Mouse (Mus musculus) thymus, adult 18-20 months (tissue): Measurements from ENCODE around the gene Flot1.
A peak's percentile ranks its signal among the peaks of the same experiment; 100 is the strongest.

Source experiments
- DNase-seq, 2 experiments: peaks; one replicate each; pipeline ENCODE4 v3.0.0; 2022; ENCODE audit warnings: mixed read lengths in 2 of 2

Gene Flot1

DNA sequence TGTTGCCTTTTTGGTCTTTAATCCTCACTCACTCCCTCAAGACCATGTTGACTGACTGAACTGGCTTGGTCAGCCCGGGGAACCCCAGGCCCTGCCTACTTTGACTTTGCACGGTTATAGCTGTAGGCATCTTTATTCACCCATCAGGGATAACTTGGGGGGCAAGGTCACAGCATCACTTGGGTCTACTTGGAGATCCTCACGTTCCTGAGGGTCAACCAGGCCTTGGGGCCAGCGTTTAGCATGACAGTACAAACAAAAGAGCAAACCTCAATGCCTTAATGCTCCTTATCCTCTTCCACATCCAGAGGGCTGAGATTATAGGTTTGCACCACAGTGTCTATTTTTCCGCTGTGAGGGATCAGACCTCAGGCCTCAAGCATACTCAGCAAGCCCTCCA is 10.7 kb upstream of the Flot1 start:
- DNase-seq: no peak

GRCm38 (mm10) chr17:35812736-35813135 is 10.3 kb upstream of the Flot1 start:
- DNase-seq: no peak

DNA sequence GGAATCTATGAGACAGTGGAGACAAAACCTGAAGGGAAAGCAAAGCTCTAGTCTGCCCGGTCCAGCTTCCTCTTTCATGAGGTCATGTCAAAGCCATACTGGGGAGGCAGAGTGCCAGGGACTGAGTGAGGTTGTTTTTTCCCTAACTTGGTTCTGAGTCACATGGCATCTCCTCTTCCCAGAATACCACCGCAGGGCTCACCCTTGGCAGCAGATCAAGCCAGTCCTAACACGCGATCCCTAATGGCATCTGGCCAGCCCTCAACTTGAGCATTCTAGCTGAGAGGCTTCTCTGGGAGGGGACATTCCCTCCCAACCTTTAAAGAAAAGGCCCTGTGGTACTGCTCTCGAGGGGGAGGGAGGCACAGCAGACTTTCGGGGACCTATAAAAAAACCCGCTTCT is 9.8 kb upstream of the Flot1 start:
- peak; percentile 26 to 35 for DNase-seq

GRCm38 (mm10) chr17:35813653-35814052 is 9.4 kb upstream of the Flot1 start:
- DNase-seq: no peak

GRCm38 (mm10) chr17:35814678-35815077 is 8.4 kb upstream of the Flot1 start:
- DNase-seq: no peak

DNA sequence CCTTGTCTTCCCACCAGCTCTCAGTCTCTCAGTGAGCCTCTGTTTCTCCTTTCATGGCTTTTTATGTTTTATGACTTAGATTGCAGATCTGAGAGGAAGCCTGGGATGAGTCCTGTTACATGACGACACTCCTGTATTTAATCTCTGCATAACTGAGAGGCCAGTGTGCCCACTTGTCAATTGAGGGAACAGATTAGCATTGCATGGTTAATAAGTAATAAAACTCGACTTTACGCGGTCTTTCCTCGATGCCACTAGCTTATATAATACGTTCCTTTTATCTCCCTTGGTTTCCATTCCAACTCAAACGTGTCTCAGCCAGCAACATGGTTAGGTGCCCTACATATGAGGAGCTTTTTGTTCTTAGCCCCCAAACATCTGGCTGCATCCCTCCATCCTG is 7.2 kb upstream of the Flot1 start:
- DNase-seq: no peak

GRCm38 (mm10) chr17:35816686-35817085 is 6.3 kb upstream of the Flot1 start:
- no peak for DNase-seq

GRCm38 (mm10) chr17:35817226-35817625 is 5.8 kb upstream of the Flot1 start:
- DNase-seq: no peak

DNA sequence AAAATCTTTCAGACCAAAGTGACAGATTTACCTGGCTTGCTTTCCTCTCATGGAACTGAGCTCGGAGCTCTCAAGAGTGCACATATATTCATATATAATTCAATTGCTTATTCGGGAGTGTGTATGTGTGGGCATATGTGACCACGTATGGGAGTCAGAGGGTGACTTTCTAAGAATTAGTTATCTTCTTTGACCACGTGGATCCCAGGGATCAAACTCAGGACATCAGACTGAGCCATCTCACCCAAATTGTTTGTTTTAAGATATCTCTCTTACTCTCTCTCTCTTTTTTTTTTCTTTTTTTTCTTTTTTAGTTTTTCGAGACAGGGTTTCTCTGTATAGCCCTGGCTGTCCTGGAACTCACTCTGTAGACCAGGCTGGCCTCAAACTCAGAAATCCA is 2.9 kb upstream of the Flot1 start:
- DNase-seq: no peak

DNA sequence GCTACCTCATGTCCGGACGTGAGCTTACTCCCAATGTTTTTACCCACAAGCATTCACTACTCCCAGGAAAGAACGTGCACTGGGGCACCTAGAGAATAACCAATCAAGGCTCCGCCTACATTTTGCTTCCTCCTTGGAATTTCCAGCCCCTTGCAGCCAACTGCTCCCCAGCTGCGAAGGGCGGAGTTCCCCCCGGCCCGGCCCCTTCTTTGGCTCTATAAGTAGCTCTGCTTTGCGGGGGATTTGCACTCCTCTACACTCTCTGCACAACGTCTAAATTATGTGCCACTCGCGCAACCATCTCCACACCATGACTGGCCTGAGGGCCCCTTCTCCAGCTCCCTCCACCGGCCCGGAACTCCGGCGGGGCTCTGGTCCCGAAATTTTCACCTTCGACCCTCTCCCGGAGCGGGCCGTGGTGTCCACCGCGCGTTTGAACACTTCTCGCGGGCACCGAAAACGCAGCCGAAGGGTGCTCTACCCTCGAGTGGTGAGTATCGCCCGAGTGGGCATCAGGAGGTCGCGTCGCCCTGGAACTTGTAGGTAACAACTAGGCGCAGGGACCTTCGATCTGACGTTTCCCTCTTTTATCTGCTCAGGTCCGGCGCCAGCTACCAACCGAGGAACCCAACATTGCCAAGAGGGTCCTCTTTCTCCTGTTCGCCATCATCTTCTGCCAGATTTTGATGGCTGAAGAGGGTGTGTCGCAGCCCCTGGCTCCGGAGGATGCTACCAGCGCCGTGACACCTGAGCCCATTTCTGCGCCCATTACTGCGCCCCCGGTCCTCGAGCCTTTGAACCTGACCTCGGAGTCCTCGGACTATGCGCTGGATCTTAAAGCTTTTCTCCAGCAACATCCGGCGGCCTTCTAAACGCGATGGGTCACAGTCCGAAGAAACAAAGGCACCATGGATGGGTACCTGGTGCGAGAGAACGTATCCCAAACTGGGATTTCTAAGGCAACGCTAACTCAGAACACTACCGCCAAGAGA is 1.3 kb upstream of the Flot1 start, which contains the start of gene Ier3:
Ier3 (plus strand) TSS at position 246 of the 992 bp plus-strand sequence.
- peak in 1 of 2 experiments; percentile 46 for DNase-seq

- DNase-seq: peak in 1 of 2 experiments; percentile 20
These were observed 466 bp upstream of the Flot1 start for GRCm38 (mm10) chr17:35822564-35822963.

DNA sequence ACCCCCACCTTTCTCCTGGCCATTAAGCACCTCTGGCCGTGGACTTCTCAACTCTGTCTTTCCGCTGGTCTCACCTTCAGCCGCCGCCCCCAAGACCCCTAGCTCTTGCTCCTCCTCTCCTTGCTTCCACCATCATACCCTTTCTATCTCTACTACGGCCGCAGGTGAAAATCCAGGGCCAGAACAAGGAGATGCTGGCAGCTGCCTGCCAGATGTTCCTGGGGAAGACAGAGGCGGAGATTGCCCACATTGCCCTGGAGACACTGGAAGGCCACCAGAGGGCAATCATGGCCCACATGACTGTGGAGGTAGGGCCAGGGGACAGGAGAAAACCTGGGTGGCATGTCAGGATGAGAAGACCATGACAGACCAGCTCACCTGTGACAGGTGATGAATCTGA is 1.4 kb downstream of the Flot1 start:
- DNase-seq: peak in 1 of 2 experiments; percentile 26

GRCm38 (mm10) chr17:35825109-35825850 is 2.2 kb downstream of the Flot1 start:
- DNase-seq: no peak

DNA sequence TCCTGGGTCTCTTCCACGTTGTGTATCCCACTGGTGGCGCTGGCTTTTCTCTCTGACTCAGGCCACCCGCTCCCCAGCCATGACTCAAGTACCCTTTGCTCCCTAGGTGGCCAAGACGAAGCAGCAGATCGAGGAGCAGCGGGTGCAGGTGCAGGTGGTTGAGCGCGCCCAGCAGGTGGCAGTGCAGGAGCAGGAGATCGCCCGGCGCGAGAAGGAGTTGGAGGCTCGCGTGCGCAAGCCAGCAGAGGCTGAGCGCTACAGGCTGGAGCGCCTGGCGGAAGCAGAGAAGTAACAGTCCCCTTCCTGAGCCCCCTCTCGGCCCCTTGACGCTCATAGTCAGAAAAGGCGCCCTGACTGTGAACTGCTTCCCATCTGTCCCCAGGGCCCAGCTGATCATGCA is 6.7 kb downstream of the Flot1 start:
- peak; percentile 85 for DNase-seq

DNA sequence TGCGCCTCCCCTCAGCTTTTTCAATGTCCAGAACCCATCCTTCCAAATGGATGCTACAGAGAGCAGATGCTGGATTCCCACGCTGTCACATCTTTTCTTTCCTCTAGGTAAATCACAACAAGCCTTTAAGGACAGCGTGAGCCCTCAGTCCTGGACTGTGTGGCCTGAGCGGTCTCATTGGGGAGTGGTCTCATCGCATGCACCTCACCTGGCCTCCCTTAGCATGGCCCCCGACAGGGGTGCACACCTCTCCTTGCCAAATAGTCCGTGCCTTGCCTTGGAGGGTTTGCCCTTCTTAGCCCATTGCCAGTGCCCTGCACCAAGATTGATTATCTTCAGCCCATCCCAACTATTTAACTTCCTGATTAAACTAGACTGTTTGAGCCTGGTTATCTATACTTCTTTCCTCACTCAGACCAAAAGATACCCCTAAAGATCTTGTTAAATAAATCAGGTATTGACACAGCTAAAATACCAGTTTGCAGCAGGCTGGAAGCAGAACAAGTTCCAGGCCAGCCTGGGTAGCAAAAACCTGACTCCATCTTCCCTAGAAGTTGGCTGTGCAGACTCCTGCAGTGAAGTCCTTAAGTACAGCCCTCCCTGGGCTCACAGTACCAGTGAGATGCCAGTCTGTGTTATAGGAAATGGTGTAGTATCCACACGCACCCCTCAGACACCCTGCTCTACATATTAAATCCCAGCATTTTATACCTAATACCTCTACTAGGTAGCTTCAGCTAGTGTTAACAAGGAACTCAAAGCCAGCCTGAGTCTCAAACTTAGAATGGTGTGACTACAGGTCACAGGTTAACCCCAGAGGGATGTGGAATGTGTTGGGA is 9.6 kb downstream of the Flot1 start:
- no peak for DNase-seq

DNA sequence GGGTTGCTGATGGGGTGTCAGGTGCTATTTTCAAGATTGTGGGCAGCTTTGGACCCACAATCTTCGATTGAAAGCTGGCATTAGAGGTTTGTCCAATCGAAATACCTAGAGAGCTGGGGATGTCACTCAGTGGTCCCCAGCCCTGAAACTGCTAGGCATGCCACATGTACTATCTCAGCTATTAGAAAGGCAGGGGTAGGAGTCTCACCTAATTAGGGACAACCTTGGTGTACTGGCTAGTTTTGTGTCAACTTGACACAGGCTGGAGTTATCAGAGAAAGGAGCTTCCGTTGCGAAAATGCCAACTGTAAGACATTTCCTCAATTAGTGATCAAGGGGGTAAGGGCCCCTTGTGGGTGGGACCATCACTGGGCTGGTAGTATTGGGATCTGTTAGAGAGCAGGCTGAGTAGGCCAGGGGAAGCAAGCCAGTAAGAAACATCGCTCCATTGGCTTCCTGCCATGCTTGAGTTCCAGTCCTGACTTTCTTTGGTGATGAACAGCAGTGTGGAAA is 10.3 kb downstream of the Flot1 start:
- no peak for DNase-seq

GRCm38 (mm10) chr17:35833894-35834293 is 10.9 kb downstream of the Flot1 start:
- no peak for DNase-seq

DNA sequence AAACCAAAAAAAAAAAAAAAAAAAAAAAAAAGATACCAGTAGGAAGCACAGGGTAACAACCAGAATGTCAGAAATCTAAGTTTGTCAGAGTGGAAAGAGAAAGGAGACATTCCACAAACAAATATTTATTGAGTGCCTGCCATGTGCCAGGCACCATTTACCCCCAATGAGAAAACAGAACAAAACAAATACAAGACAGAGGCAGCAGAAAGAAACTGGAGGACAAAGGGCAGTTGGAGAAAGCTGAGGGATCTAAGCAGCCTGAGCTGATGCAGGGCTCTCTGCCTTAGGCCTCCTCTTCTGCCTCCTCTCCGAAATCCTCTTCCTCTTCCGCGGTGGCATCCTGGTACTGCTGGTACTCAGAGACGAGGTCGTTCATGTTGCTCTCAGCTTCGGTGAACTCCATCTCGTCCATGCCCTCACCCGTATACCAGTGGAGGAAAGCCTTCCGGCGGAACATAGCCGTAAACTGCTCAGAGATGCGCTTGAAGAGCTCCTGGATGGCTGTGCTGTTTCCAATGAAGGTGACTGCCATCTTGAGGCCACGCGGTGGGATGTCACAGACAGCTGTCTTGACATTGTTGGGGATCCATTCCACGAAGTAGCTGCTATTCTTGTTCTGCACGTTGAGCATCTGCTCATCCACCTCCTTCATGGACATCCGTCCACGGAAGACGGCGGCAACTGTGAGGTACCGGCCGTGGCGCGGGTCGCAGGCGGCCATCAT is 11.8 kb downstream of the Flot1 start:
- DNase-seq: peak in 1 of 2 experiments; percentile 18

DNA sequence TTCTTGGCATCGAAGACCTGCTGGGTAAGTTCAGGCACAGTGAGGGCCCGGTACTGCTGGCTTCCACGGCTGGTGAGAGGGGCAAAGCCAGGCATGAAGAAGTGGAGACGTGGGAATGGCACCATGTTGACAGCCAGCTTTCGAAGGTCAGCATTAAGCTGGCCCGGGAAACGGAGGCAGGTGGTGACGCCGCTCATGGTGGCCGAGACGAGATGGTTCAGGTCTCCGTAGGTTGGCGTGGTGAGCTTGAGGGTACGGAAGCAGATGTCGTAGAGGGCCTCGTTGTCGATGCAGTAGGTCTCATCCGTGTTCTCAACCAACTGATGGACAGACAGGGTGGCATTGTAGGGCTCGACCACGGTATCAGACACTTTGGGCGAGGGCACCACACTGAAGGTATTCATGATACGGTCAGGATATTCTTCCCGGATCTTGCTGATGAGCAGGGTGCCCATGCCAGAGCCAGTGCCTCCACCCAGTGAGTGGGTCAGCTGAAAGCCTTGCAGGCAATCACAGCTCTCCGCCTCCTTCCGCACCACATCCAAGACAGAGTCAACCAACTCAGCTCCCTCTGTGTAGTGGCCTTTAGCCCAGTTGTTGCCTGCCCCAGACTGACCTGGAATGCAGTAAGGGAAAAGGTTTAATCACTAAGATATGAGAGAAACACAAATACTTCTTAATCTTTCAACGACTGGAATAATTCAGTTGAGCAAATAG is 12.6 kb downstream of the Flot1 start:
- DNase-seq: peak in 1 of 2 experiments; percentile 20

DNA sequence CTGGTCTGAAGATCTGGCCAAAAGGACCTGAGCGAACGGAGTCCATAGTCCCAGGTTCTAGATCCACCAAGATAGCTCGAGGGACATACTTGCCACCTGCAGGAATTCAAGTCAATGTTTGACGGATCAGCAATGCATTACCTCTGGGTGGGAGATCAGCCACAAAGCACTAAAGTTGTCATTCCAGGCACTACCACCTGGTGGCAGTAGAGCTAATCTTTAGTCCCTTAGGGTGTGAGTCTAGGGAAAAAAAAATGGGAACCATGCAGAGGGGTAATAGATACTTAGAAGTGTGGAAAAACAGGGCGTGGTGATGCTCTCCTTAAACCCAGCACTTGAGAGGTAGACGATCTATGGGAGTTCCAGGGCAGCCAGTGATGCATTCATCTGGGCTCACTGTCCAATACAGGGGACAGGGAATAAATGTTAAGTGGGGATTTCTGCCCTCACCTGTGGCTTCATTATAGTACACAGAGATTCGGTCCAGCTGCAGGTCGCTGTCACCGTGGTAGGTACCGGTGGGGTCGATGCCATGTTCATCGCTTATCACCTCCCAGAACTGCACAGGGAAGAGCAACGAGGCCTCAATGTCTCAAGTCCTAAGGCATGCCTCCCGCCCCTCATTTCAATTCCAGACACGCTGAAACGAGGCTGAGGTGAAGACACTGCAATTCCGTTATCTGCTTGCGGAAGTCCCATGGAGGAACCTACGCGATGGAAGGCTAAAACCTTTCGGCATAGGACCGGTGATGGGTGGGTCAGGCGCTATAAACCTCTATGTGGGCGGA is 13.3 kb downstream of the Flot1 start:
- DNase-seq: peak in 1 of 2 experiments; percentile 74
